Mouse (Mus musculus): ENCODE results near the gene Rhoj.
A peak's percentile ranks its signal among the peaks of the same experiment; 100 is the strongest.

The Rhoj gene

GRCm38 (mm10) chr12:75351846-75352245, 43.7 kb downstream of the Rhoj start:
- no peak for DNase-seq

GRCm38 (mm10) chr12:75352410-75352809, 44.3 kb downstream of the Rhoj start:
- DNase-seq = no peak

- no peak for DNase-seq
Observed at GRCm38 (mm10) chr12:75354354-75354753, 46.2 kb downstream of the Rhoj start.

GRCm38 (mm10) chr12:75357781-75358180, 49.7 kb downstream of the Rhoj start:
- DNase-seq = no peak

- no peak for DNase-seq
Observed at GRCm38 (mm10) chr12:75358714-75359113, 50.6 kb downstream of the Rhoj start.

GRCm38 (mm10) chr12:75359500-75359899, 51.4 kb downstream of the Rhoj start:
- DNase-seq = no peak

- no peak for DNase-seq
Observed at GRCm38 (mm10) chr12:75359921-75360482, 51.9 kb downstream of the Rhoj start.

- DNase-seq = no peak
Observed at GRCm38 (mm10) chr12:75362456-75362855, 54.3 kb downstream of the Rhoj start.

- no peak for DNase-seq
Observed at GRCm38 (mm10) chr12:75364416-75364815, 56.3 kb downstream of the Rhoj start.

- no peak for DNase-seq
Observed at GRCm38 (mm10) chr12:75365621-75366124, 57.6 kb downstream of the Rhoj start.

- DNase-seq = no peak
Observed at GRCm38 (mm10) chr12:75367371-75367770, 59.2 kb downstream of the Rhoj start.

- peak; percentile 49 for DNase-seq
Observed at GRCm38 (mm10) chr12:75368527-75368926, 60.4 kb downstream of the Rhoj start.

GRCm38 (mm10) chr12:75369418-75369851, 61.3 kb downstream of the Rhoj start:
- DNase-seq = no peak

- DNase-seq = no peak
Observed at GRCm38 (mm10) chr12:75374437-75374836, 66.3 kb downstream of the Rhoj start.

- DNase-seq = peak; percentile 74
Observed at GRCm38 (mm10) chr12:75375060-75375459, 66.9 kb downstream of the Rhoj start.

- peak; percentile 82 for DNase-seq
Observed at GRCm38 (mm10) chr12:75376126-75376525, 68.0 kb downstream of the Rhoj start.

GRCm38 (mm10) chr12:75386731-75387130, 78.6 kb downstream of the Rhoj start:
- DNase-seq = no peak

GRCm38 (mm10) chr12:75387156-75387555, 79.0 kb downstream of the Rhoj start:
- no peak for DNase-seq

GRCm38 (mm10) chr12:75387846-75388245, 79.7 kb downstream of the Rhoj start:
- DNase-seq = no peak

- no peak for DNase-seq
Observed at GRCm38 (mm10) chr12:75388521-75388920, 80.4 kb downstream of the Rhoj start.

- no peak for DNase-seq
Observed at GRCm38 (mm10) chr12:75389308-75390135, 81.4 kb downstream of the Rhoj start.

- DNase-seq = no peak
Observed at GRCm38 (mm10) chr12:75391526-75391925, 83.4 kb downstream of the Rhoj start.

- DNase-seq = no peak
Observed at GRCm38 (mm10) chr12:75394011-75394773, 86.1 kb downstream of the Rhoj start.

Data from cerebellum, adult 9-11 months (tissue).